Mouse (Mus musculus) cerebellum, postnatal 25 days (tissue): ENCODE results near the gene Jhy.
A peak's percentile ranks its signal among the peaks of the same experiment; 100 is the strongest.

Experiments
- DNase-seq, 2 experiments: peaks; one replicate each; pipeline ENCODE4 v3.0.0; 2021; ENCODE audit warnings: mixed read lengths in 2 of 2

Jhy gene

GRCm38 (mm10) chr9:40917871-40918613 lies 45.9 kb downstream of the Jhy start:
- DNase-seq, result no peak

GRCm38 (mm10) chr9:40908915-40909314 lies 55.0 kb downstream of the Jhy start:
- DNase-seq, result no peak

GRCm38 (mm10) chr9:40908411-40908810 lies 55.5 kb downstream of the Jhy start:
- DNase-seq, result no peak

GRCm38 (mm10) chr9:40907413-40907812 lies 56.5 kb downstream of the Jhy start:
- no peak for DNase-seq

GRCm38 (mm10) chr9:40892456-40892855 lies 71.5 kb downstream of the Jhy start:
- no peak for DNase-seq

- DNase-seq, result no peak
Observed at GRCm38 (mm10) chr9:40889389-40889788, 74.5 kb downstream of the Jhy start.

GRCm38 (mm10) chr9:40885669-40886068 lies 78.2 kb downstream of the Jhy start:
- DNase-seq, result no peak

GRCm38 (mm10) chr9:40878998-40879397 lies 84.9 kb downstream of the Jhy start:
- DNase-seq, result no peak

- DNase-seq, result no peak
Observed at GRCm38 (mm10) chr9:40878291-40878945, 85.5 kb downstream of the Jhy start.

GRCm38 (mm10) chr9:40877881-40878235 lies 86.1 kb downstream of the Jhy start:
- DNase-seq, result no peak

- peak in 1 of 2 experiments; percentile 9 for DNase-seq
Observed at GRCm38 (mm10) chr9:40877146-40877880, 86.6 kb downstream of the Jhy start.

- DNase-seq, result no peak
Observed at GRCm38 (mm10) chr9:40876693-40877092, 87.2 kb downstream of the Jhy start.

- DNase-seq, result peak in 1 of 2 experiments; percentile 10
Observed at GRCm38 (mm10) chr9:40876164-40876563, 87.8 kb downstream of the Jhy start.

GRCm38 (mm10) chr9:40875431-40875830 lies 88.5 kb downstream of the Jhy start:
- no peak for DNase-seq

GRCm38 (mm10) chr9:40874961-40875360 lies 89.0 kb downstream of the Jhy start:
- DNase-seq, result no peak

GRCm38 (mm10) chr9:40873556-40874470 lies 90.1 kb downstream of the Jhy start, which contains the start of gene Bsx:
TSS of gene Bsx (plus strand) at chr9:40874127.
- DNase-seq, result peak in 1 of 2 experiments; percentile 14

GRCm38 (mm10) chr9:40872156-40872478 lies 91.8 kb downstream of the Jhy start:
- DNase-seq, result peak in 1 of 2 experiments; percentile 37

- DNase-seq, result peak in 1 of 2 experiments; percentile 9
Observed at GRCm38 (mm10) chr9:40871369-40872155, 92.4 kb downstream of the Jhy start.

- DNase-seq, result no peak
Observed at GRCm38 (mm10) chr9:40870331-40870730, 93.6 kb downstream of the Jhy start.

- DNase-seq, result no peak
Observed at GRCm38 (mm10) chr9:40859196-40859595, 104.7 kb downstream of the Jhy start.

- DNase-seq, result peak in 1 of 2 experiments; percentile 17
Observed at GRCm38 (mm10) chr9:40858461-40859160, 105.3 kb downstream of the Jhy start.
